Mouse (Mus musculus) stomach, embryonic 14.5 days (tissue): Measurements from ENCODE around the gene Nog. TPM values are rescaled to one million over a fixed set of nuclear protein-coding genes. Genes with fewer than 3 reads are reported as not detected.

Experiments used
- ATAC-seq: fragments of 200-750 bp; cut with Nextera tagmentation; 2 replicates; pipeline ENCODE4 v1.8.0; 2017; ENCODE audit warnings: low read depth, moderate TSS enrichment; ENCODE audit not compliant: insufficient number of reproducible peaks, insufficient read depth, low FRiP score
- H3K27ac ChIP-seq: fragments of 300-500 bp; sonication (generic); 2 replicates; pipeline ENCODE4 v1.5.1; 2014; ENCODE audit warnings: mild to moderate bottlenecking, low read length, moderate library complexity, mixed read lengths
- H3K27me3 ChIP-seq: fragments of 300-500 bp; sonication (generic); 2 replicates; pipeline ENCODE4 v1.6.1; 2014; ENCODE audit warnings: low read length, control low read depth, mixed read lengths; ENCODE audit not compliant: control insufficient read depth, insufficient read depth
- H3K36me3 ChIP-seq: fragments of 300-500 bp; sonication (generic); 2 replicates; pipeline ENCODE4 v1.6.1; 2014; ENCODE audit warnings: mild to moderate bottlenecking, control low read depth, low read length, moderate library complexity, mixed read lengths; ENCODE audit not compliant: control insufficient read depth, insufficient read depth
- H3K4me1 ChIP-seq: fragments of 300-500 bp; sonication (generic); 2 replicates; pipeline ENCODE4 v1.6.1; 2014; ENCODE audit warnings: low read length, control low read depth, mixed read lengths; ENCODE audit not compliant: control insufficient read depth, insufficient read depth
- H3K4me2 ChIP-seq: fragments of 300-500 bp; sonication (generic); replicated peaks from 2 replicates; pipeline ENCODE4 v1.6.1; 2014; ENCODE audit warnings: low read depth, low read length, control low read depth
- H3K4me3 ChIP-seq: fragments of 300-500 bp; sonication (generic); 2 replicates; pipeline ENCODE4 v1.5.1; 2014; ENCODE audit warnings: low read depth, low read length, control low read depth
- H3K9ac ChIP-seq: fragments of 300-500 bp; sonication (generic); replicated peaks from 2 replicates; pipeline ENCODE4 v1.6.1; 2014; ENCODE audit warnings: low read depth, mild to moderate bottlenecking, control low read depth, low read length, moderate library complexity, mixed read lengths
- H3K9me3 ChIP-seq: fragments of 300-500 bp; sonication (generic); 2 replicates; pipeline ENCODE4 v1.6.1; 2016; ENCODE audit warnings: low read depth, low read length, control low read depth; ENCODE audit not compliant: control insufficient read depth
- WGBS: fragments of 180-500 bp; shearing (Covaris S2); extraction: QIAGEN DNeasy Blood & Tissue Kit; methylation state at CpG from one replicate; pipeline ENCODE4 v1.1.7; 2014; 5-methylcytosine and 5-hydroxymethylcytosine counted together
- polyA plus RNA-seq: library from polyadenylated mRNA; unstranded; fragments of >200 nt; fragmentation: Nextera tagmentation; extraction: Ambion mirVana; gene quantifications from 2 replicates; pipeline ENCODE4 v1.2.1, GENCODE M21; 2014

Nog gene
- polyA plus RNA-seq: 1.9 and 2.3 TPM in 2 replicates

DNA sequence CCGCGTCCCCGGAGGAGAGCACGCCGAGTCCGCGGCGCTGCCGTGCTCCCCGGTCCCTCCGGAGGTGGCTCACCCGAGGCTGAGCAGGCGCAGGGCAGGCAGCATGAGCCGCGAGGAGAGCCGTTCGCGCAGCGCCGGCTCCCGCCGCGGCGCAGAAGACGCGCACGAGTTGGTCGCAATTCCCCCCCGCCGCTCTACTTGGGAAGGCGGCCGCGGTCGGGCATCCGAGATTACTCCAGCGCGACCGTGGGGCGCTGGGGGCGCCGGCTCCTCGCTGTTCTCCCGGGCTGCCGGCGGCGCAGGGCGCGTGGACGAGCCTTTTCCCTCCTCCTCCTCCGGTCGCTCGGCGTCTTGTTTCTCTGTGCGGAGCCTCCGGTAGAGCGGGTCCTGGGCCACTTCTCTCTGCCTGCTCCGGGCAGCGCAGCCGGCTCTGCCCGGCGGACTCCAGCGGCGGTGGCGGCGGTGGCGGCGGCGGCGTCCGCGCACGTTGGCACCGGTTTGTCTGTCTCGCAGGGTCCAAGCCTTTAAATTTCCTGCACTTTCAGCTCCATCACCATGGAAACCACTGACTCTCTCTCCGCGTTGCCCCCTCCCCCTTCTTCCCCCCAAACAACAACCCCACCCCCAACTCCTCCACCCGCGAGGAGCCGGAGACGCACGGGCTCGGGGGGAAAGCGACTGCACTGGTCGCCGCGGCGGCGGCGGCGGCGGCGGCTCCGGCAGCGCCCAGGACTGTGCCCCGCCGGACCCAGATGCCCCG lies at the start of gene Nog:
Nog (minus strand) TSS at position 277 of the 760 bp plus-strand sequence.
- Histone ChIP-seq H3K36me3 (no peaks in the 10 kb centered on the region), H3K4me3 (peak within 1 kb of the TSS; percentile 66), H3K9me3 (peaks cover 5% of the 10 kb centered on the region; the same call in 1 of the 2 replicates), H3K27me3 (peaks cover 5% of the 10 kb centered on the region; the same call in 1 of the 2 replicates), H3K4me2 (peak within 1 kb of the TSS; percentile 96), H3K27ac (peak within 1 kb of the TSS; percentile 45; the same call in 1 of the 2 replicates), H3K9ac (peak within 1 kb of the TSS; percentile 49), H3K4me1 (peaks cover 19% of the 10 kb centered on the region)
- WGBS: under 1% methylated on average over 85 of the region's 97 CpGs
- 0 out of 2 replicates have a peak, but pooled peaks have one; percentile 34 for ATAC-seq

DNA sequence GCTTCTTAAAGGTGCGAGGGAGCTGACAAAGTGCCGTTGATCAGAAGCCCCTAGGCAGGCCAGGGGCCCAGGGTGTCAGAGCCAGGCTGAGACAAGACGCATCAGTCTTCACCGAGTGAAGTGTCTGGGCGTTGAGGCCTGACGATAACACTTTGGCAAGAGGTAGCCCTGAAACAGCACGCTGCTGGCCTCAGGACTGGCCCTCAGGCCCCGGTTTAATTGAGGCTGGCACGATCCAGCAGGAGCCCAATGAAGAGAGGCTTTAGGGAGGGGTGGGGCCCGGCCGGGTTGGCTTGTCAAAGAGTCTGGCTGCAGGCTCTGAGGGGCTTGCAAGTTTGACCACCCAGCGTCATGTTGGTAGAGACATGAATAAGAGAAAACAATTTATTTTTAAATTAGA lies 38.1 kb upstream of the Nog start:
- no peaks in the 10 kb centered on the region for H3K9me3 ChIP-seq
- H3K36me3 ChIP-seq: no peaks in the 10 kb centered on the region
- ATAC-seq: no peak
- H3K27ac ChIP-seq: no peak overlapping the region
- no peak overlapping the region for H3K4me2 ChIP-seq
- no peaks in the 10 kb centered on the region for H3K27me3 ChIP-seq
- no peak overlapping the region for H3K9ac ChIP-seq
- WGBS: 36% methylated on average over 12 of the region's 12 CpGs
- H3K4me3 ChIP-seq: no peak overlapping the region
- H3K4me1 ChIP-seq: no peaks in the 10 kb centered on the region

DNA sequence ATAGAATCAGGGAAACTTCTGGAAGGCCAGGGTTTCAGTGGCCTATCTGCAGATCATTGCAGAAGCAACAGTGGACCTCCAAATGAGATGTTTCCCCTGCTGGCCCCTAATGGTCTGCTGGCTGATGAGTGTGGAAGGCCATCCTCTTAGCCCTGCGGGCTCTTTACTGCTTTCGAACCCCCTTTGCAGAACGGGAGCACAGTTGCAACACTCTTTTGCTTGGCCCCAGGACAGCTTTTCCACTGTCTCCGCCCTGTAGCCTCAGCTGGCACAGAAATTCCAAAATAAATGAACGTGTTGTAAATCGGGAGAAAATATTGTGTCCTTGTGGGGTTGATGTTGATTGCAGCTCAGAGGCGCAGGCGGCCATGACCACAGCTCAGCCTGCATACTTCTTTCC lies 37.7 kb upstream of the Nog start:
- H3K4me2 ChIP-seq: no peak overlapping the region
- no peak for ATAC-seq
- no peak overlapping the region for H3K4me3 ChIP-seq
- no peaks in the 10 kb centered on the region for H3K27me3 ChIP-seq
- H3K36me3 ChIP-seq: no peaks in the 10 kb centered on the region
- H3K4me1 ChIP-seq: no peaks in the 10 kb centered on the region
- H3K9ac ChIP-seq: no peak overlapping the region
- WGBS: 62% methylated on average over 8 of the region's 8 CpGs
- H3K9me3 ChIP-seq: no peaks in the 10 kb centered on the region
- H3K27ac ChIP-seq: no peak overlapping the region

DNA sequence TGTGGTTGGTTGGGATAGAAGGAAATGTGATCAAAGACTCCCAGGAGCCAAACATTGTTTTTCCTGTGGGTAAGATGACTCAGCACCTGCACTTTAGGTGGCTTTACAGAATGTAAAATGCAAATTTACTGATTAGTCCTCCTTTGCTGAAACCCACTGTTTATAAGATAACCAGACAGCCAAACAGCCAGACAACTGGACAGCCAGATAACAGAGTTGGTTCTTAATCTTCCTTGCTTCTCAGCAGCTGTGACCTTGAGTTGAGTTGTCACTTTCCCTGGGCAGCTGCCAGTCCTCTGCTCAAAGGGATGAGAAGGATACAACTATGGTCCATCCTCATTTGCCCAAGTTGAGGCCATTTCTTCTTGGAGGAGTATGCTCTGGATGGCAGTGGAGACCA lies 35.8 kb upstream of the Nog start:
- ATAC-seq: no peak

DNA sequence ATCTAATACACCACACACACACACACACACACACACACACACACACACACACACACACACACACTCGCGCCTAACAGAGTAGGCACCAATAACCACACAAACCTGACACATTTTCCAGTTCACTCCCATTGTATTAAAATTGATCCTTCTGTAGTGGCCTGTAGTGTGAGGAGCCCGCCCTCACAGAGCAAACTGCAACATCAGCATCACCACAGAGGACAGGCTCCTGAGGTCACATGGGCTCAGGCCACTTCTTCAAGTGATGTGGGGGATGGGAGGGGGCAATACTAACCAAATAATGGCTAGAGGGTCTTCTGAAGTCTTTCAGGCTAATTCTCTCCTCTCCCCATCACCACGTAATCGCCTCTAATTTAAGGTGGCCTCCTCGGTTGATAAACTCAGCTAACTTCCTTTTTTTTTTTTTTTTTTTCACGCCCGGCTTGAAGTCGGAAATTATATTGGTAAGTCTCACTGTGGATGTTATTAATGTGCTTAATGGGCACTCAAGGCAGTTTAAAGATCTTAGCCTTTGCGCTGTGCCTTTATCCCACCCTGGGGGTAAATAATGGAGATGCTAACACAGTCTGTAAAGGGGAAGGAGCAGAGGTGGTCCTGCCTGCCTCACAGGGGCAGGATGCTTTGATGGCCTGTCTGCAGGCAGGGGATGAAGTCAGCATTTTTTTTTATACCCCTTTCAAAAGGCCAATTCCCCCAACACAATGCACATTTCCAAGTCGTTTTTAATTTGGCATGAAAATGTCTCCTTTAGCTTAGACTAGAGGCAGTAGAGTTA lies 25.2 kb upstream of the Nog start:
- H3K4me2 ChIP-seq: no peak overlapping the region
- H3K9me3 ChIP-seq: no peaks in the 10 kb centered on the region
- no peak for ATAC-seq
- no peaks in the 10 kb centered on the region for H3K4me1 ChIP-seq
- no peaks in the 10 kb centered on the region for H3K27me3 ChIP-seq
- H3K9ac ChIP-seq: no peak overlapping the region
- H3K27ac ChIP-seq: no peak overlapping the region
- no peak overlapping the region for H3K4me3 ChIP-seq
- H3K36me3 ChIP-seq: no peaks in the 10 kb centered on the region
- 54% methylated on average over 11 of the region's 11 CpGs for WGBS

More for the DNA sequence above, 35.8 kb upstream of the Nog start:
- Histone ChIP-seq H3K9me3 (no peaks in the 10 kb centered on the region), H3K4me1 (no peaks in the 10 kb centered on the region), H3K27ac (no peak overlapping the region), H3K9ac (no peak overlapping the region), H3K36me3 (no peaks in the 10 kb centered on the region), H3K4me3 (no peak overlapping the region), H3K4me2 (no peak overlapping the region), H3K27me3 (0 out of 2 replicates have a peak, but pooled peaks cover 2% of the 10 kb centered on the region)

DNA sequence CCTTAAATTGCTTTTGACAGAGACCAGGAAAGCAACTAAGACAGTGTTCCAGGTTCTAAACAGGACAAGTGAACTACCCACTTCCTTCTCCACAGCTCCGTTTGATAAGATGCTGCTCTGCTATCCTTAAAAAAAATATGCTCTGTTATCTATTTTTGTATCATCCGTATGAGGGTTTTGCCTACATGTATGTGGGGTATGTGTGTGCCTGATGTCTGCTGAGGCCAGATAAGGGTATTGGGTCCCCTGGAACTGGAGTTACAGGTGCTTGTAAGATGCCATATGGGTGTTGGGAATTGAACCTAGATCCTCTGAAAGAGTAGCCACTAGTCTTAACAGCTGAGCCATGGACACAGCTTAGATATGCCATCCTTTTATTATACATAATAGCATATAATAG lies 19.6 kb upstream of the Nog start:
- ATAC-seq: no peak
- H3K27ac ChIP-seq: no peak overlapping the region
- 89% methylated on average over 2 of the region's 2 CpGs for WGBS
- no peak overlapping the region for H3K4me2 ChIP-seq
- no peaks in the 10 kb centered on the region for H3K9me3 ChIP-seq
- no peak overlapping the region for H3K4me3 ChIP-seq
- H3K27me3 ChIP-seq: no peaks in the 10 kb centered on the region
- 0 out of 2 replicates have a peak, but pooled peaks cover 9% of the 10 kb centered on the region for H3K4me1 ChIP-seq
- H3K36me3 ChIP-seq: no peaks in the 10 kb centered on the region
- H3K9ac ChIP-seq: no peak overlapping the region

DNA sequence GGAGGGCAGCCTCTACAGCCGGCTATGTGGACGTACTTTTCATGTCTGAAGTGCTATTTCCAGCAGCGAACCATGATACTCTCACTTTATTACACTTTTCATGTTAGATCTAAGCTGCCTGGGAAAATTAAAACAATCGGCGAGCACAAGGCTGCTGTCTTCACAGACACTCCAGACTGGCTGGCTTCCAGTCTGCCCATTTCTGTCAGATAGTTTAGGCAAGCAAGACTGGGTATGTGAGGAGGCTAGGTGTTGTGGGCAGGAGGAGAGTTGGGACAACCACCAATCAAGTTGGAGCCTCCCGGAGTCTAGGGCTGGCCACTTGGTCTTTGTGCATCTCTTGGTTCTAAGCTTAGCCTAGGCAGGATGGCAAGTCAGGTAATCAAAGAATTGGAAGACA lies 17.5 kb upstream of the Nog start:
- Histone ChIP-seq H3K27me3 (no peaks in the 10 kb centered on the region), H3K4me2 (no peak overlapping the region), H3K9me3 (no peaks in the 10 kb centered on the region), H3K9ac (no peak overlapping the region), H3K36me3 (no peaks in the 10 kb centered on the region), H3K27ac (no peak overlapping the region), H3K4me1 (0 out of 2 replicates have a peak, but pooled peaks cover 9% of the 10 kb centered on the region), H3K4me3 (no peak overlapping the region)
- 47% methylated on average over 6 of the region's 6 CpGs for WGBS
- no peak for ATAC-seq

DNA sequence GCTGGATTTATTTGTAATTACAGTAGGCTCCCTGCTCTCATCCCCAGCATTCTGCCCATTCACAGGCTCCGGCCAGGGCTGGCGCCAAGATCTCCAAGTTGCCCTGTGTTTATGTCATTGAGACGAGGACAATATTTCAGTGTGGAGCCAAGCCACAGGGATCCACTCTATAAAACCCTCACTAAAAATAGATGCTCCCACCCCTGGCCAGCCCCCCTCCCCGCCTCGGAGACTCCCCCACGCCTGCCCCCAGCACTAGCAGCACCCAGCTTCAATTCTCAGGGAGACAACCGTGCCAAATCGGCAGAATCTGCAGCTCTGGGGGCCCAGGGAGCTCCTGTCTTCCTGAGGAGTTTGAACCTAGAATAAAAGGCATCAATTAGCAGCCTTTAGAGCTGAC lies 16.2 kb upstream of the Nog start:
- 0 out of 2 replicates have a peak, but pooled peaks cover 9% of the 10 kb centered on the region for H3K4me1 ChIP-seq
- H3K36me3 ChIP-seq: no peaks in the 10 kb centered on the region
- no peak overlapping the region; the same call in 1 of the 2 replicates for H3K27ac ChIP-seq
- H3K9ac ChIP-seq: no peak overlapping the region
- H3K4me3 ChIP-seq: no peak overlapping the region
- no peak overlapping the region for H3K4me2 ChIP-seq
- no peaks in the 10 kb centered on the region for H3K9me3 ChIP-seq
- ATAC-seq: 0 out of 2 replicates have a peak, but pooled peaks have one; percentile 10
- H3K27me3 ChIP-seq: no peaks in the 10 kb centered on the region
- WGBS: 22% methylated on average over 8 of the region's 8 CpGs
